Mouse (Mus musculus) mature B cell (primary cell): ENCODE data around the gene A930017K11Rik.

Source experiments
- in situ Hi-C: fragments of 300-500 bp; cut with MboI; formaldehyde crosslinking; loops from 2 replicates; pipeline ENCODE4 v1.14.3; 2019

Gene A930017K11Rik

GRCm38 (mm10) chr17:25925348-25925747, 27.0 kb downstream of the A930017K11Rik start:
- in situ Hi-C loops, result no loop called here

- in situ Hi-C loops, result no loop called here
Observed at GRCm38 (mm10) chr17:25922120-25922519, 30.2 kb downstream of the A930017K11Rik start.

- in situ Hi-C loops, result no loop called here
Observed at GRCm38 (mm10) chr17:25919786-25920642, 32.4 kb downstream of the A930017K11Rik start.

- in situ Hi-C loops, result no loop called here
Observed at GRCm38 (mm10) chr17:25919144-25919785, 33.1 kb downstream of the A930017K11Rik start, which contains the start of gene Rab40c. Rab40c (minus strand) TSS chr17:25919727.

- in situ Hi-C loops, result no loop called here
Observed at GRCm38 (mm10) chr17:25918037-25918750, 34.2 kb downstream of the A930017K11Rik start.

GRCm38 (mm10) chr17:25916931-25917647, 35.3 kb downstream of the A930017K11Rik start:
- in situ Hi-C loops, result no loop called here

GRCm38 (mm10) chr17:25914295-25914694, 38.1 kb downstream of the A930017K11Rik start:
- in situ Hi-C loops, result no loop called here

- in situ Hi-C loops, result no loop called here
Observed at GRCm38 (mm10) chr17:25913877-25914275, 38.5 kb downstream of the A930017K11Rik start.

GRCm38 (mm10) chr17:25913186-25913876, 39.0 kb downstream of the A930017K11Rik start:
- in situ Hi-C loops, result no loop called here

GRCm38 (mm10) chr17:25911816-25912215, 40.5 kb downstream of the A930017K11Rik start:
- in situ Hi-C loops, result no loop called here

GRCm38 (mm10) chr17:25907640-25908039, 44.7 kb downstream of the A930017K11Rik start:
- in situ Hi-C loops, result no loop called here

- in situ Hi-C loops, result no loop called here
Observed at GRCm38 (mm10) chr17:25903061-25903460, 49.3 kb downstream of the A930017K11Rik start.

- in situ Hi-C loops, result no loop called here
Observed at GRCm38 (mm10) chr17:25900193-25900592, 52.2 kb downstream of the A930017K11Rik start.
